Mouse (Mus musculus): Measurements from ENCODE around the gene Nwd2.

DNA sequence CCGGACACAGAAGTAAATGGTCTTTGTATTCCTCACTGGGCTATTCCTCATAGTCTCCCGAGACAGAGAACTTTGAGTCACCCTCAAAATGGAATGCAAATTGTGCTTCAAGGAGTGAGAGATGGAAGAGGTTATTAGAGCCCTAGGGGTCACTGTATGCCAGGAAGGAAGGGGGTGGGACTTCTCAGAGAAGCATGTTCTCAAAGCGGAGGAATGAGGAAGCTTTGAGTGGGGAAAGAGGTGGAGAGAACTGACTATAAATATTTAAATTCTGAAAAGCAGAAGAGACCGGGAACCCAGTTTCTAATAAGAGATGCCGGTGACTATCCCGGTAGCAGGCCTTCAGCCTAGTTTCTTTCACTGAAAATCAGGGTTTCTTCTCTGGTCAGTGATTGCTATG, 178.1 kb downstream of the Nwd2 start:
- no peak for TF ChIP-seq CTCF (IDR thresholded peaks at IDR 0.05; ENCODE audit: borderline replicate concordance, extremely low read depth, insufficient read depth, insufficient read length)
- TF ChIP-seq POLR2A (IDR thresholded peaks at IDR 0.05; ENCODE audit: borderline replicate concordance, extremely low read depth, insufficient read depth, insufficient read length, poor library complexity, severe bottlenecking): no peak

Measured in brain, embryonic 14.5 days (tissue).